Mouse (Mus musculus): Measurements from ENCODE around the gene Ensa. TPM values are rescaled to one million over a fixed set of nuclear protein-coding genes. Genes with fewer than 3 reads are reported as not detected.
A peak's percentile ranks its signal among the peaks of the same experiment; 100 is the strongest.
"Not testable (repeated sequence)": the region's sequence is repeated elsewhere in the genome, so short reads cannot be mapped to it uniquely, and the experiment has no call there.

The Ensa gene
- polyA plus RNA-seq, 1 experiment from 2014 or later = 32.8 TPM

DNA sequence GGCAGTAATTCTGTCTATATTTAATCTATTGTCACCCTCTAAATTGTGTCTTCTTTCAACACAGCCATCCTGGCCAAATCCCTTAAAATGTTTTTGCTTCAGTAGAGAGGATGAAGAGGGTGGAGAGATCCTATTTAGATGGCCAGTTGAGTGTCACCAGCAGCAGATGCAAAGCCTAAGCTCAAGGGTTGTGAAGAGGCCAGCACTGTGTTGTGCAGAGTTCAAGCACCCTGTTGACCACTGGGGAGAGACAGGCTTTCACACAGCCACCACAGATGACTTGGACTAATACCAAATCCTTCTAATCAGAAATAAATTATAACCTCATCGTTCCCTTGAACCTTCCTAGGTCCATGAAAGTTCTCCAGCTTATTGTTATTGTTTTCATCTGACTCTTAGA, 6.3 kb upstream of the Ensa start:
- no peak overlapping the region for H3K4me3 ChIP-seq (ENCODE audit: low read depth, low read length)
- H3K9me3 ChIP-seq (replicated peaks; ENCODE audit: control insufficient read depth, low read length) = no peaks in the 10 kb centered on the region
- H3K4me2 ChIP-seq (ENCODE audit: low read depth, low read length) = no peak overlapping the region
- no peak overlapping the region for H3K27ac ChIP-seq (ENCODE audit: low read length)
- no peak overlapping the region for H3K9ac ChIP-seq (ENCODE audit: low read depth, low read length)
- H3K4me1 ChIP-seq (ENCODE audit: control insufficient read depth, low read depth, low read length) = no peaks in the 10 kb centered on the region
- WGBS (ENCODE audit: insufficient replicate concordance) = 88% methylated on average over 1 of the region's 1 CpGs
- H3K27me3 ChIP-seq (ENCODE audit: control insufficient read depth, insufficient read depth, low read depth, low read length) = no peaks in the 10 kb centered on the region
- ATAC-seq (ENCODE audit: low read depth) = no peak
- peaks cover 45% of the 10 kb centered on the region for H3K36me3 ChIP-seq (ENCODE audit: control insufficient read depth, insufficient read depth)

- peaks cover 8% of the 10 kb centered on the region for H3K4me1 ChIP-seq (ENCODE audit: control insufficient read depth, low read depth, low read length)
- H3K4me2 ChIP-seq (ENCODE audit: low read depth, low read length) = no peak overlapping the region
- no peak overlapping the region for H3K4me3 ChIP-seq (ENCODE audit: low read depth, low read length)
- no peaks in the 10 kb centered on the region for H3K27me3 ChIP-seq (ENCODE audit: control insufficient read depth, insufficient read depth, low read depth, low read length)
- no peaks in the 10 kb centered on the region for H3K9me3 ChIP-seq (replicated peaks; ENCODE audit: control insufficient read depth, low read length)
- H3K9ac ChIP-seq (ENCODE audit: low read depth, low read length) = no peak overlapping the region
- H3K27ac ChIP-seq (ENCODE audit: low read length) = no peak overlapping the region
- WGBS (ENCODE audit: insufficient replicate concordance) = 67% methylated on average over 1 of the region's 1 CpGs
- peaks cover 36% of the 10 kb centered on the region for H3K36me3 ChIP-seq (ENCODE audit: control insufficient read depth, insufficient read depth)
- ATAC-seq (ENCODE audit: low read depth) = no peak
These were observed 3.6 kb upstream of the Ensa start for GRCm38 (mm10) chr3:95621241-95621640.

DNA sequence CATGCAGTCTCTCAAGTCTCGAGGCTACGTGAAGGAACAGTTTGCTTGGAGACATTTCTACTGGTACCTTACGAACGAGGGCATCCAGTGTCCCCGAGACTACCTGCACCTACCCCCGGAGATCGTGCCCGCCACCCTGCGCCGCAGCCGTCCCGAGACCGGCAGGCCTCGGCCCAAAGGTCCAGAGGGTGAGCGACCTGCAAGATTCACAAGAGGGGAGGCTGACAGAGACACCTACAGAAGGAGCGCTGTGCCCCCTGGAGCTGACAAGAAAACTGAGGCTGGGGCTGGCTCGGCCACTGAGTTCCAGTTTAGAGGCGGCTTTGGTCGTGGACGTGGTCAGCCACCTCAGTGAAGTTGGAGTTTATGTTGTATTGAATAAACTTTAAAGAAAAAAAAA, 2.4 kb upstream of the Ensa start:
- Histone ChIP-seq H3K4me1 (ENCODE audit: control insufficient read depth, low read depth, low read length) (peaks cover 13% of the 10 kb centered on the region), H3K36me3 (ENCODE audit: control insufficient read depth, insufficient read depth) (peaks cover 35% of the 10 kb centered on the region)
- not testable (repeated sequence) for H3K4me2 ChIP-seq (ENCODE audit: low read depth, low read length); H3K9me3 ChIP-seq (replicated peaks; ENCODE audit: control insufficient read depth, low read length); H3K27me3 ChIP-seq (ENCODE audit: control insufficient read depth, insufficient read depth, low read depth, low read length); H3K27ac ChIP-seq (ENCODE audit: low read length); H3K9ac ChIP-seq (ENCODE audit: low read depth, low read length); H3K4me3 ChIP-seq (ENCODE audit: low read depth, low read length); ATAC-seq (ENCODE audit: low read depth)
- WGBS (ENCODE audit: insufficient replicate concordance) = 92% methylated on average over 20 of the region's 20 CpGs

DNA sequence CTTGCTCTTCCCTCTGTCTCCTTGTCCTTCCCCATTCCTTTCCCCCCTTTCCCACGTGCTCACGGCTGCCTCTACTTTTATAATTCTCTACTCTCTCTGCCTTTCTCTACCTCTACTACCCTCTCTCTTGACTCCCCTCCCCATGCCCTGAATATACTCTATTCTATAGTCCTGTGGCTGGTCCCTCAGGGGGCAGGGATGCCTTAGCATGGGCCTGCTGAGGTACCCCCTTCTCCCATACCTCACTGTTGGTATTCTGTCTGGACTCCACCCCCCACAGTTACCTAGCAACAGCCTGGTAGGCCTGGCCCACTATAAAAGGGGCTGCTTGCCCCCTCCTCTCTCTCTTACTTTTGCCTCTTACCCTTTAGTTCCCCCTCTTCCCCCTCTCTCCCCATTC, 1.2 kb upstream of the Ensa start:
- H3K36me3 ChIP-seq (ENCODE audit: control insufficient read depth, insufficient read depth) = peaks cover 36% of the 10 kb centered on the region
- WGBS (ENCODE audit: insufficient replicate concordance) = 66% methylated on average over 2 of the region's 2 CpGs
- peaks cover 13% of the 10 kb centered on the region for H3K4me1 ChIP-seq (ENCODE audit: control insufficient read depth, low read depth, low read length)
- H3K9me3 ChIP-seq (replicated peaks; ENCODE audit: control insufficient read depth, low read length) = no peaks in the 10 kb centered on the region
- no peak overlapping the region for H3K4me3 ChIP-seq (ENCODE audit: low read depth, low read length)
- H3K27ac ChIP-seq (ENCODE audit: low read length) = no peak overlapping the region
- H3K27me3 ChIP-seq (ENCODE audit: control insufficient read depth, insufficient read depth, low read depth, low read length) = no peaks in the 10 kb centered on the region
- no peak for ATAC-seq (ENCODE audit: low read depth)
- H3K9ac ChIP-seq (ENCODE audit: low read depth, low read length) = no peak overlapping the region
- H3K4me2 ChIP-seq (ENCODE audit: low read depth, low read length) = no peak overlapping the region

DNA sequence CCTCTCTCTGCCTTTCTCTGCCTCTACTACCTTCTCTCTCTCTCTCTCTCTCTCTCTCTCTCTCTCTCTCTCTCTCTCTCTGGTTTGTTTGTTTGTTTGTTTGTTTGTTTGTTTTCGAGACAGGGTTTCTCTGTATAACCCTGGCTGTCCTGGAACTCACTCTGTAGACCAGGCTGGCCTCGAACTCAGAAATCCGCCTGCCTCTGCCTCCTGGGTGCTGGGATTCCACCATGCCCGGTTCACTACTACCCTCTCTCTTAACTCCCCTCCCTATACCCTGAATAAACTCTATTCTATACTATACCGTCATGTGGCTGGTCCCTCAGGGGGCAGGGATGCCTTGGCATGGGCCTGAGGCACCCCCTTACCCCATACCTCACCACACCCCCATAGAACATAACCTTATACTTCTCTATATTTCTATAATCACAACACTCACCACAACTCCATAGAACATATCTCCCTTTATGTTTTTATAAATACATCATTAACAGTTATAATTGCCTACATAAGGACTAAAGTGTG, 740 bp upstream of the Ensa start:
- H3K4me1 ChIP-seq (ENCODE audit: control insufficient read depth, low read depth, low read length) = peaks cover 13% of the 10 kb centered on the region
- ATAC-seq (ENCODE audit: low read depth); H3K9me3 ChIP-seq (replicated peaks; ENCODE audit: control insufficient read depth, low read length); H3K27me3 ChIP-seq (ENCODE audit: control insufficient read depth, insufficient read depth, low read depth, low read length): not testable (repeated sequence)
- peak overlapping the region; percentile 87 for H3K4me2 ChIP-seq (ENCODE audit: low read depth, low read length)
- H3K36me3 ChIP-seq (ENCODE audit: control insufficient read depth, insufficient read depth) = peaks cover 40% of the 10 kb centered on the region
- peak overlapping the region; percentile 92 for H3K27ac ChIP-seq (ENCODE audit: low read length)
- peak overlapping the region; percentile 89 for H3K4me3 ChIP-seq (ENCODE audit: low read depth, low read length)
- H3K9ac ChIP-seq (ENCODE audit: low read depth, low read length) = peak overlapping the region; percentile 76
- 57% methylated on average over 5 of the region's 5 CpGs for WGBS (ENCODE audit: insufficient replicate concordance)

DNA sequence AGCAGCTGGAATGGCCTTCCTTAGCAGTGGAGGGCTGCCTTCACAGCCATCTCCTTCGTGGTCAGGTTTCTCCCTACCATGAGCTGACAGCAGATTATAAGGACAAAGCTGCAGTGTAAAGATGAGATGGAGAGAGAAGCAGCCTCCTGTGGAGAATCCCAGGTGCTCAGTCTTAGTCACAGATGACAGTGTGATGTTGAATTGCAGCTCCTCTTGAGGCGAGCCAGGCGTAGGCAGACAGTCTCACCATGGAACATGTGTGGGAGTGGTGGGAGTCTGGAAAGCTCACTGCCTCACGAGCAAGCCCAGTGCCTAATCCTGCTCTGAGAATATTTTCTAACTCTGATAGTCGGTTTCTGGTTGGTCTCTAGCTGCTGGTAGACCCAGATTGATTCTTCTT, 3.0 kb downstream of the Ensa start:
- Histone ChIP-seq H3K4me3 (ENCODE audit: low read depth, low read length) (no peak overlapping the region), H3K27me3 (ENCODE audit: control insufficient read depth, insufficient read depth, low read depth, low read length) (no peaks in the 10 kb centered on the region), H3K9me3 (replicated peaks; ENCODE audit: control insufficient read depth, low read length) (no peaks in the 10 kb centered on the region), H3K9ac (ENCODE audit: low read depth, low read length) (no peak overlapping the region), H3K36me3 (ENCODE audit: control insufficient read depth, insufficient read depth) (peaks cover 60% of the 10 kb centered on the region), H3K4me1 (ENCODE audit: control insufficient read depth, low read depth, low read length) (peaks cover 17% of the 10 kb centered on the region), H3K27ac (ENCODE audit: low read length) (no peak overlapping the region), H3K4me2 (ENCODE audit: low read depth, low read length) (no peak overlapping the region)
- ATAC-seq (ENCODE audit: low read depth) = no peak
- 82% methylated on average over 5 of the region's 5 CpGs for WGBS (ENCODE audit: insufficient replicate concordance)

DNA sequence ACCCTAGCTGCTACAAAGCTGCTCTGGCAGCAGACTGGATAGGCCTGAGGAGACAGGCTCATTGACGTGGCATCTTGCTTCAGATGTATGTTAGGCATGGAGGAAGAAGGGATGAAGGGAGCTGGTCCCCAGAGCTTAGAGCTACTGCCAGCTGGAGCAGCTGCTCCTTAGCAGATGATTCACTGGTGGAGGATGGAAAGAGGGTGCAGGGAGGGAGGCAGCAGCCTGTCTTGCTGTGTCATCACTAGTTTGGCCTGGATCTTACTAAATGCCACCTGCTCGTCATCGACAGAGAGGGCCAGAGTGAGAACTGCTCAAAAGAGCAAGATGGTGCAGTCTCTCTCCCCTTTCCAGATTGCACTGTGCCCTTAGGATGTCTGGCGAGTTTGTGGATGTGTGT, 5.0 kb downstream of the Ensa start:
- ATAC-seq (ENCODE audit: low read depth) = no peak
- peaks cover 69% of the 10 kb centered on the region for H3K36me3 ChIP-seq (ENCODE audit: control insufficient read depth, insufficient read depth)

GRCm38 (mm10) chr3:95630856-95631255, 6.1 kb downstream of the Ensa start:
- Histone ChIP-seq H3K27me3 (ENCODE audit: control insufficient read depth, insufficient read depth, low read depth, low read length) (no peaks in the 10 kb centered on the region), H3K9ac (ENCODE audit: low read depth, low read length) (no peak overlapping the region), H3K4me1 (ENCODE audit: control insufficient read depth, low read depth, low read length) (peaks cover 21% of the 10 kb centered on the region), H3K4me2 (ENCODE audit: low read depth, low read length) (no peak overlapping the region), H3K4me3 (ENCODE audit: low read depth, low read length) (no peak overlapping the region), H3K36me3 (ENCODE audit: control insufficient read depth, insufficient read depth) (peaks cover 77% of the 10 kb centered on the region), H3K9me3 (replicated peaks; ENCODE audit: control insufficient read depth, low read length) (no peaks in the 10 kb centered on the region), H3K27ac (ENCODE audit: low read length) (no peak overlapping the region)
- WGBS (ENCODE audit: insufficient replicate concordance) = 64% methylated on average over 3 of the region's 3 CpGs
- no peak for ATAC-seq (ENCODE audit: low read depth)

More for the DNA sequence above, 5.0 kb downstream of the Ensa start:
- peaks cover 15% of the 10 kb centered on the region for H3K4me1 ChIP-seq (ENCODE audit: control insufficient read depth, low read depth, low read length)
- WGBS (ENCODE audit: insufficient replicate concordance) = 91% methylated on average over 4 of the region's 4 CpGs
- no peaks in the 10 kb centered on the region for H3K27me3 ChIP-seq (ENCODE audit: control insufficient read depth, insufficient read depth, low read depth, low read length)
- no peak overlapping the region for H3K27ac ChIP-seq (ENCODE audit: low read length)
- no peak overlapping the region for H3K4me3 ChIP-seq (ENCODE audit: low read depth, low read length)
- H3K9me3 ChIP-seq (replicated peaks; ENCODE audit: control insufficient read depth, low read length) = no peaks in the 10 kb centered on the region
- no peak overlapping the region for H3K4me2 ChIP-seq (ENCODE audit: low read depth, low read length)
- H3K9ac ChIP-seq (ENCODE audit: low read depth, low read length) = no peak overlapping the region

GRCm38 (mm10) chr3:95631304-95631703, 6.5 kb downstream of the Ensa start:
- H3K27me3 ChIP-seq (ENCODE audit: control insufficient read depth, insufficient read depth, low read depth, low read length) = no peaks in the 10 kb centered on the region
- H3K4me1 ChIP-seq (ENCODE audit: control insufficient read depth, low read depth, low read length) = peaks cover 16% of the 10 kb centered on the region
- H3K4me2 ChIP-seq (ENCODE audit: low read depth, low read length) = no peak overlapping the region
- no peaks in the 10 kb centered on the region for H3K9me3 ChIP-seq (replicated peaks; ENCODE audit: control insufficient read depth, low read length)
- H3K36me3 ChIP-seq (ENCODE audit: control insufficient read depth, insufficient read depth) = peaks cover 81% of the 10 kb centered on the region
- H3K4me3 ChIP-seq (ENCODE audit: low read depth, low read length) = no peak overlapping the region
- WGBS (ENCODE audit: insufficient replicate concordance) = 69% methylated on average over 6 of the region's 6 CpGs
- H3K27ac ChIP-seq (ENCODE audit: low read length) = 0 out of 2 replicates have a peak overlapping the region, but pooled peaks have one; percentile 15
- no peak for ATAC-seq (ENCODE audit: low read depth)
- H3K9ac ChIP-seq (ENCODE audit: low read depth, low read length) = no peak overlapping the region
